Mouse (Mus musculus) olfactory bulb, adult 2 months (tissue): ENCODE results near the gene Ndufa11.

ENCODE experiments used
- CTCF ChIP-seq: fragments of 200-500 bp; IDR thresholded peaks from 2 replicates; pipeline ENCODE4 v1.5.1; 2012; ENCODE audit warnings: low read depth, mild to moderate bottlenecking, low read length, moderate library complexity; ENCODE audit not compliant: insufficient read depth
- POLR2A ChIP-seq: fragments of 200-500 bp; IDR thresholded peaks from 2 replicates; pipeline ENCODE4 v1.6.1; 2012; ENCODE audit warnings: mild to moderate bottlenecking, low read depth, low read length, moderate library complexity; ENCODE audit not compliant: insufficient read depth

DNA sequence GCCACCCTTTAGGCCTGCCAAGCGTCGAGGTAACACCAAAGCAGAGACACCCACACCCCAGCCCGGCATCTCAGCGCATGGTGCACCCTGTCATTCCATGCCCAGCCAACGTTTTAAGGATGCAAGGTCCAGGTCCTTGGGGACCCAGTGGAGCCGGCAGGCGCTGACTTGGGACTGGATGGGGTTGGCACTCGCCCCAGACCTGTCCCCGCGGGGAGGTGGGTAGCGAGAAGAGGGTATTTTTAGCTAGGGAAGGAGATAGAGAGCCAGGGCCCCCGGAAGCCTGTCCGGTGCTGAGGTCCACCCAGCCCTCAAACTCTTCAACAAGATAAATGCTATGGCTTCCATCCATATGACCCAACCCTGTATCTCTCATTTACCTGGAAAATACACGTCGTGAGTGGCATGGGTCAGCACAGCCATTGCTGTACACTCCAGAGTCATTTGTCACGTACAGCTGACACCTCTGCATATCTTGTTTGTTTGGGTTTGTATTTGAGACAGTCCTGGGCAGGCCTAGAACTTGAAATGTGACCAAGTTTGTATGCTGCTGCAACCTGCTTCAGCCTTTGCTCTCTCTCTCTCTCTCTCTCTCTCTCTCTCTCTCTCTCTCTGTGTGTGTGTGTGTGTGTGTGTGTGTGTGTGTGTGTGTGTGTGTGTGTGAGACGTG, 22.7 kb downstream of the Ndufa11 start:
- TF ChIP-seq CTCF, result no peak
- no peak for TF ChIP-seq POLR2A
